Mouse (Mus musculus): ENCODE measurements around the gene Ccdc65.

DNA sequence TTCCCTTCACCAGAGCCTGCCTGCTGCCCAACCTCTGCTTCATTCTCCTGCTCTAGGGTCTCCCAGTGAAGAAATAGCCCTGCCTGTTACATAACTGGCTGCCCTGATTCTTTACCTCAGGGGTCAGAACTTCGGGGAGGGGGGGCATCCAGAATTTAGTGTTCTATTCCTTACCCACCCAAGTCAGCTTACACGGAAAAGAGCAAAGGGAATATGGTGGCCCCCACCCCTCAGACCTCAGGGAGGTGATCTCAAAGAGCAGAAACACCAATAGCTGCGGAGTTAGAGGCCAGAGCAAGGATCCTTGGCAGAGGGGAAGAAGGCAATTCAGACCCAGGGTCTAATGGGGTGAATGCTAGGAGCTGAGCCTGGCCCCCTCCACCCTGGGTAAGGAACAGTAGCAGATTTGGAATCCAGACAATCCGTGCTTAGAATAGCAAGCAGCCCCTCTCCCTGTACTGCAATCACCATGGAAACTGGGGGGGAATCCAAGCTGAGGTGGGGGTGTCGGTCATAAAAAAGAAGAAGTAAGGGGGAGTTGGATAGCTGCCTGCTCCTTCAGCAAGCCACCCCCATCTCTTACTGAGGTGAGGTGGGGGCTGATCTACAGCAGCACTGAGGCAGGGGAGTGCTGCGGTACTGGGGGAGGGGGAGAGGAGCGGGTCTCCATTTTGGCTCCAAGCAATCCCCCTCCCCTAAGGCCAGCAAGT lies 33.6 kb upstream of the Ccdc65 start:
- no peak for TF ChIP-seq ZKSCAN1 (IDR thresholded peaks at IDR 0.05; ENCODE audit: low read depth, low read length)
- TF ChIP-seq MYC (IDR thresholded peaks at IDR 0.05; ENCODE audit: low read depth, low read length) = no peak
- no peak for TF ChIP-seq CHD2 (IDR thresholded peaks at IDR 0.05; ENCODE audit: low read length)
- no peak for TF ChIP-seq SMC3 (IDR thresholded peaks at IDR 0.05; ENCODE audit: low read depth, low read length)
- no peak for TF ChIP-seq MXI1 (IDR thresholded peaks at IDR 0.05; ENCODE audit: low read depth, low read length)
- no peak for TF ChIP-seq CTCF (IDR thresholded peaks at IDR 0.05 in 2 of 3, conservative IDR thresholded peaks at IDR 0.05 in 1 of 3; ENCODE audit: control insufficient read depth in 1 of 3, insufficient read depth in 1 of 3, low read depth in 2 of 3, low read length in 3 of 3, poor library complexity in 1 of 3, severe bottlenecking in 1 of 3)
- TF ChIP-seq BHLHE40 (IDR thresholded peaks at IDR 0.05; ENCODE audit: borderline replicate concordance, low read depth, low read length) = no peak
- TF ChIP-seq SIN3A (IDR thresholded peaks at IDR 0.05; ENCODE audit: low read length) = no peak
- TF ChIP-seq EP300 (IDR thresholded peaks at IDR 0.05; ENCODE audit: low read depth in 1 of 2, low read length in 2 of 2) = no peak
- no peak for TF ChIP-seq USF1 (IDR thresholded peaks at IDR 0.05; ENCODE audit: low read depth, low read length)
